Mouse (Mus musculus) left cerebral cortex, adult 8-10 months (tissue): ENCODE measurements around the gene Kirrel3. TPM values are rescaled to one million over a fixed set of nuclear protein-coding genes. Genes with fewer than 3 reads are reported as not detected.
A peak's percentile ranks its signal among the peaks of the same experiment; 100 is the strongest.

Source experiments
- DNase-seq, 2 experiments: peaks; one replicate each; pipeline ENCODE4 v3.0.0; 2022; ENCODE audit warnings: low spot score in 2 of 2
- total RNA-seq, 4 experiments: library from RNA; stranded (reverse); gene quantifications; 2 replicates each; pipeline ENCODE4 v1.2.4; 2022

Kirrel3 gene
- total RNA-seq, 4 experiments from 2014 or later, result 52.5 to 62.2 (median 53.9) TPM

DNA sequence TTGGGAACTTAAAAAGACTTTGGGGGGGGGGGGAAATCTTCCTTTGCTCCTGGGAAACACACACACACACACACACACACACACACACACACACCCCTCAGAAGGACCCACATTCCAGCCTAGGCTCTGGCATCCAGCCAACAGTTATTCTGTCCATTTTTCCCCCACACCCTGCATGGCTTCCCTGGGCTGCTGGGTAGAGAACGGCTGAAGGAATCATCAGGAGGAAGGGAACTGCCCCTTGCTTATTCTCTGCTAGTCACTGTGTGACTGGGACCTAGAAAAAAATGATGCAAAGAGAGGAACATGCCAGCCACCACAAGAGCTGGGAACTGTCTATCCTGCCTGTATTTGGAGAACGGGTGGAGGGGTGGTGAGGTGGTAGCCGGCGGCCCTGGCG, 532.4 kb downstream of the Kirrel3 start:
- DNase-seq, result no peak

DNA sequence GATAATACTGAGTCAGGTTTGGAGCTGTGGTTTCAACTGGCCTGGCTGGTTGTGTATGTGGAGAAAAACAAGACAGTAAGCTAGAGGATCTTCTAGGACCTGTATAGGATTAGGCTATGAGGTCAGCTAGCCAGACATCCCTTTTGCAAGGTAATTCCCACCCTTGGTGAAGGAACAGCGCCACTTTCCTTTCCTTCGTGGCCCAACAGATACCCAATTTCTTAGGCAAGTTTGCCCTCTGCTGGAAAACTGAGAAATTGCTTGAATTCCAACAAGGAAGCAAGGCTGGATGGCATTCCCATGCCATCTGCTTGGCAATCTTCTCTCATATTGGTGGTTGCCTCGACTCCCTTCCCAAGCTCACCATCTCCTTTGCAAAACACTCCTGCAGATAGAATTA, 533.7 kb downstream of the Kirrel3 start:
- DNase-seq, result peak; percentile 56 to 67

- DNase-seq, result no peak
Measured at GRCm38 (mm10) chr9:35020015-35020653, 534.4 kb downstream of the Kirrel3 start.

GRCm38 (mm10) chr9:35021744-35022143, 536.0 kb downstream of the Kirrel3 start:
- no peak for DNase-seq

- no peak for DNase-seq
Measured at GRCm38 (mm10) chr9:35024591-35025496, 539.1 kb downstream of the Kirrel3 start.

- DNase-seq, result no peak
Measured at GRCm38 (mm10) chr9:35026311-35026710, 540.6 kb downstream of the Kirrel3 start.

GRCm38 (mm10) chr9:35026897-35027311, 541.2 kb downstream of the Kirrel3 start:
- peak in 1 of 2 experiments; percentile 28 for DNase-seq

GRCm38 (mm10) chr9:35027382-35027997, 541.8 kb downstream of the Kirrel3 start:
- DNase-seq, result no peak

GRCm38 (mm10) chr9:35030823-35031222, 545.1 kb downstream of the Kirrel3 start:
- no peak for DNase-seq

DNA sequence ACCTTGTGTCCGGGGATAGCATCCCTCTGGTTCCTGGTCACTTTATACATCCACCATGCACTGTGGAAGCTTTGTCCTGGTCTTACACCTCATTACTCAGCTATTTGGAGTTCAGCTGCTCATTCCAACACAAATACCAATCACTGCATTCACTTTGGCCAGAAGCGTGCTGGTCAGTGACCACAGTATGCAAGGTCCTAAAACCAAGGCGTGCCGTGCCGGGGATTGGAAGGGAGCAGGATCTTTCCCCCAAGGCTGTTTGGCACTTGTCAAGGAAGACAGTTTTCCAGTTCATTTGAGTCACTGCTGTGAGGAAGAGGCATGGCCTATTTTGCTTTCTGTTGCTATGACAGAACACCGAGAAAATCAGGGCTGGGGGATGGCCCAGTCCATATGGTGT, 546.8 kb downstream of the Kirrel3 start:
- no peak for DNase-seq

DNA sequence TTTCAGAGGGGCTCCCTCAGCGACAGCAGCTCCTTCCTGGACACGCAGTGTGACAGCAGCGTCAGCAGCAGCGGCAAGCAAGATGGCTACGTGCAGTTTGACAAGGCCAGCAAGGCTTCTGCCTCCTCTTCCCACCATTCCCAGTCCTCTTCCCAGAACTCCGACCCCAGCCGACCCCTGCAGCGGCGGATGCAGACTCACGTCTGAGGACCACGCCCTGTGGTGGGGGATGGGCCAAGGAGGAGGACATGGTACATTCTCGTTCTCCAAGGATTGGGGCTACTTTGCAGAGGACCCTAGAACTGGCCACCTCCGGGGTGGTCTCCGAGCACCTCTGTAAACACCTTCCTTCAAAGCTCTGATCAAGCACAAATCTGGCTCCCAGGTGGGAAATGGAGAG, 549.4 kb downstream of the Kirrel3 start:
- no peak for DNase-seq

- DNase-seq, result no peak
Measured at GRCm38 (mm10) chr9:35038922-35039586, 553.4 kb downstream of the Kirrel3 start.

DNA sequence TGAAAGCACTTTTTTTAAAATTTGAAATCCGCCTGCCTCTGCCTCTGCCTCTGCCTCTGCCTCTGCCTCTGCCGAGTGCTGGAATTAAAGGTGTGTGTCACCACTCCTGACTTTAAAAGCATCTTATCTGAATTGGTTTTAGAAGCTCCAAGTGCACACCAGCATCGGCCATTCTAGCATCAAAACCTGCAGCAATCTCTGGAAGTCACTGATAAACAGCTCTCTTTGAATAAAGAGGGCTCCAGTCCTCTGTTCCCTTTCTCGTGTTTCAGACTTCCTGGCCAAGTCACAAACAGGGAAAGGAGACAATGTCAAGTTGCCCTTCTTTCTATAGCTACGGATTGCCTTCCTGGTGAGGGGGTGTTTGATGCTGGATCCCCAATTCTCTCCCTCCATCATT, 554.2 kb downstream of the Kirrel3 start:
- no peak for DNase-seq

GRCm38 (mm10) chr9:35041493-35041892, 555.8 kb downstream of the Kirrel3 start:
- DNase-seq, result no peak

- DNase-seq, result no peak
Measured at GRCm38 (mm10) chr9:35043619-35044018, 557.9 kb downstream of the Kirrel3 start.

DNA sequence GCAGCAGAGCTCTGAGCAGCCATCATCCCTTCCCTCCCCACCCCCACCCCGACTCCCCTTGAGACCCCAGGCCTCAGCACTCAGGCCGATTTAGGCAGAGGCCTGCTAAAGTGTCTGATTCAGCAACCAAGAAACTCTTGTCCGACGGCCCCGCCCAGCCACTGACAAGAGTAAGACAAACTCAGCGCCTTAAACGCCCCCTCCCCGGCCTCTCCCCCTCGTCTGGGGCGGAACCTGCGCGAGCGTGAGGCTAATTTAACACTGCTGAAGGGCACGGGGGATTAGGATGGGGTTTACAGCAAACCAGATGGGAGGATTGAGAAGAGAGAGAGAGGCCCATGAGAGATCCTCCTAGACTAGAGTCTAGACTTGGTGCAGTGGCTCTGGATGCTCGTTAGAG, 558.8 kb downstream of the Kirrel3 start:
- no peak for DNase-seq

GRCm38 (mm10) chr9:35045031-35045531, 559.4 kb downstream of the Kirrel3 start:
- DNase-seq, result no peak

GRCm38 (mm10) chr9:35045756-35046155, 560.1 kb downstream of the Kirrel3 start:
- no peak for DNase-seq

- peak in 1 of 2 experiments; percentile 1 for DNase-seq
Measured at GRCm38 (mm10) chr9:35048449-35048848, 562.8 kb downstream of the Kirrel3 start.

- DNase-seq, result peak in 1 of 2 experiments; percentile 2
Measured at GRCm38 (mm10) chr9:35049891-35050527, 564.3 kb downstream of the Kirrel3 start.
